Comparison of ENCODE assay signal across 8 mouse cellular contexts in the genomic region with DNA sequence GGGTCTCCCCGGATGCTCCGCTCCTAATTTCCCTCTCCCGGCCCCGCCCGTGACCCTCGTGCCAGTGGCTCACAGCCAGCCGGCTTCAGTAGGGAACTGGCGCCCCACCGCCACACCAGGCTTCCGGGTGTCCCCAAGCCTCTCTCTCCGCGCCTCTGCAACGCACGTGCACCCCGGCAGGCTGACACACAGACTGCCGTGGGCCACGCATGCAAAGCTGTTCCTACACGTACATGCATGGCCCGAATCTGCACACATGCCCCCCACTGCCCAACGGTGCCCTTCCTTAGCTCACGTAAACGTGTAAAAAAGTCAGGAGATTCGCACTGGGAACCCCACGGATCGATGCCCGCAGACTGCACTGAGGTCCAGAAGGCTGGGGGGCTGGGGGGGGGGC. TPM values are rescaled to one million over a fixed set of nuclear protein-coding genes. Genes with fewer than 3 reads are reported as not detected.
DNase-seq lines count a peak whose midpoint lies in the region; ATAC-seq and TF ChIP-seq lines count a peak whose summit lies in the region.

No protein-coding gene starts in this region.

- H3K27ac ChIP-seq in forebrain, postnatal 0 days (ENCODE audit: low read depth, low read length): no peak overlapping the region

- H3K4me2 ChIP-seq in forebrain, postnatal 0 days (ENCODE audit: low read depth): peak overlapping the region; percentile 98

- under 1% methylated on average over 26 of the region's 26 CpGs for WGBS in forebrain, postnatal 0 days

- peaks cover 49% of the 10 kb centered on the region for H3K27me3 ChIP-seq in E14TG2a.4 (ENCODE audit: insufficient read depth, low read length)
- no peaks in the 10 kb centered on the region for H3K27me3 ChIP-seq in forebrain, postnatal 0 days (ENCODE audit: insufficient read depth, low read length)

- H3K9me3 ChIP-seq in E14TG2a.4 (ENCODE audit: low read length): no peaks in the 10 kb centered on the region
- no peaks in the 10 kb centered on the region for H3K9me3 ChIP-seq in forebrain, postnatal 0 days (ENCODE audit: low read length)

- peak; percentile 49; the same call in 1 of the 2 replicates for ATAC-seq in forebrain, postnatal 0 days
- peak; percentile 18 to 52; a peak in 2 of 4 replicates for ATAC-seq in hematopoietic stem cell, adult 5-6 weeks (replicated peaks in 1 of 2; ENCODE audit: insufficient read depth in 1 of 2, low FRiP score in 2 of 2, low TSS enrichment in 1 of 2, low read depth in 1 of 2, poor library complexity in 2 of 2, severe bottlenecking in 2 of 2)

- TF ChIP-seq POLR2A in brain, embryonic 14.5 days (IDR thresholded peaks at IDR 0.05; ENCODE audit: borderline replicate concordance, extremely low read depth, insufficient read depth, insufficient read length, poor library complexity, severe bottlenecking): no peak

- H3K4me3 ChIP-seq in E14TG2a.4 (replicated peaks; ENCODE audit: low read length): peak overlapping the region; percentile 91
- H3K4me3 ChIP-seq in forebrain, postnatal 0 days (ENCODE audit: low read depth, low read length): peak overlapping the region; percentile 62

- peak; percentile 42 for DNase-seq in brain, embryonic 14.5 days (ENCODE audit: low read depth)
- DNase-seq in forebrain, postnatal 0 days: peak; percentile 38
- DNase-seq in layer of hippocampus, postnatal 14 days (ENCODE audit: low spot score in 2 of 2): peak; percentile 49 to 58
- peak; percentile 65 for DNase-seq in lung, postnatal 25 days (ENCODE audit: low spot score)
- peak; percentile 46 for DNase-seq in right cerebral cortex, adult 18-20 months
- peak; percentile 48 for DNase-seq in urinary bladder, adult 2 months (ENCODE audit: low spot score)

- H3K9ac ChIP-seq in forebrain, postnatal 0 days: peak overlapping the region; percentile 63

- H3K4me1 ChIP-seq in E14TG2a.4 (replicated peaks; ENCODE audit: low read depth, low read length): peaks cover 66% of the 10 kb centered on the region
- peaks cover 6% of the 10 kb centered on the region; the same call in 1 of the 2 replicates for H3K4me1 ChIP-seq in forebrain, postnatal 0 days (ENCODE audit: insufficient read depth)

- no peak for TF ChIP-seq CTCF in E14TG2a.4 (conservative IDR thresholded peaks at IDR 0.05; ENCODE audit: low read length)
- TF ChIP-seq CTCF in brain, embryonic 14.5 days (IDR thresholded peaks at IDR 0.05; ENCODE audit: borderline replicate concordance, extremely low read depth, insufficient read depth, insufficient read length): no peak
- no peak for TF ChIP-seq CTCF in forebrain, postnatal 0 days (IDR thresholded peaks at IDR 0.05; ENCODE audit: low read depth)

- H3K36me3 ChIP-seq in E14TG2a.4 (ENCODE audit: insufficient read depth, low read length): peaks cover 27% of the 10 kb centered on the region
- no peaks in the 10 kb centered on the region for H3K36me3 ChIP-seq in forebrain, postnatal 0 days (ENCODE audit: insufficient read depth)

RNA-seq across cellular contexts. Expression of gene 1700017B05Rik, which starts 0.9 kb away (rescaled TPM):
- 2.0 and 3.5 TPM in 2 replicates for polyA plus RNA-seq in brain, embryonic 14.5 days (2012; rRNA removed)
- 3.5 and 8.5 TPM in 2 replicates for total RNA-seq in forebrain, postnatal 0 days (2014; rRNA removed)
- polyA plus RNA-seq in forebrain, postnatal 0 days (2015; fragmentation: Nextera tagmentation; extraction: Ambion mirVana): 3.6 and 6.7 TPM in 2 replicates
- 26.4 and 32.4 TPM in 2 replicates for total RNA-seq in hematopoietic stem cell, adult 5-6 weeks (2017)
- total RNA-seq in layer of hippocampus, postnatal 14 days (2021): 10 to 100 TPM; 29.8 to 31.4 TPM
- 4.6 and 10.7 TPM in 2 replicates for polyA plus RNA-seq in urinary bladder, adult 2 months (2012; rRNA removed)

RNA-seq across cellular contexts. Expression of gene Trcg1, which starts 25.2 kb away (rescaled TPM):
- polyA plus RNA-seq in brain, embryonic 14.5 days (2012; rRNA removed): not detected in 2 replicates
- not detected in 2 replicates for total RNA-seq in forebrain, postnatal 0 days (2014; rRNA removed)
- not detected in 2 replicates for polyA plus RNA-seq in forebrain, postnatal 0 days (2015; fragmentation: Nextera tagmentation; extraction: Ambion mirVana)
- not detected in 2 replicates for total RNA-seq in hematopoietic stem cell, adult 5-6 weeks (2017)
- not detected for total RNA-seq in layer of hippocampus, postnatal 14 days (2021)
- polyA plus RNA-seq in urinary bladder, adult 2 months (2012; rRNA removed): not detected in 2 replicates
